Mouse (Mus musculus) urinary bladder, postnatal 10 days (tissue): ENCODE measurements around the gene Asf1a.
"Not testable (repeated sequence)": the region's sequence is repeated elsewhere in the genome, so short reads cannot be mapped to it uniquely, and the experiment has no call there.

Source experiments
- DNase-seq: peaks from one replicate; pipeline ENCODE4 v3.0.0; 2022; ENCODE audit warnings: low spot score

Gene Asf1a

DNA sequence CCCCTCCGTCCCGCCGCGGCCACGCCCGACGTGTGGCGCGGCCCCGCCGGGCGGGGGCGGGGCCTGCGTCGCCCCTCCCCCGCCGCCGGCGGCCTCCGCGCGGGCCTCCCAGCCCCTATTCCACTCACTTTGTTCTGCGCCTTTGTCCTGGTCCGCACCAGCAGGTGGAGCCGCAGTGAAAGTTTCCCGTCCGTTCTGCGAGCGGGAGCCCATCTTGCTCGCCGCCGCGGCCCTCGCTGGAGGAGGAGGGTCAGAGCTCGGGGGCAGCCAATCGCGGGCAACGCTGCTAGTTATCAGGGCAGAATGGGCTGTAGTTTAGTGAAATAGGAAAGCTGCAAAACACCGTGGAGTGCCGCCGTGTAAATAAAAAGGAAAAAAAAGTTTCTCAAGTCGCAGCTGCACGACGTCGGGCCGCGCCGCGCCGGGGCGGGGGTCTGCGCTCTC, at the start of gene Asf1a:
Gene Asf1a, plus strand, starts transcription at position 81 of the 444 bp plus-strand sequence.
- peak; percentile 89 for DNase-seq

DNA sequence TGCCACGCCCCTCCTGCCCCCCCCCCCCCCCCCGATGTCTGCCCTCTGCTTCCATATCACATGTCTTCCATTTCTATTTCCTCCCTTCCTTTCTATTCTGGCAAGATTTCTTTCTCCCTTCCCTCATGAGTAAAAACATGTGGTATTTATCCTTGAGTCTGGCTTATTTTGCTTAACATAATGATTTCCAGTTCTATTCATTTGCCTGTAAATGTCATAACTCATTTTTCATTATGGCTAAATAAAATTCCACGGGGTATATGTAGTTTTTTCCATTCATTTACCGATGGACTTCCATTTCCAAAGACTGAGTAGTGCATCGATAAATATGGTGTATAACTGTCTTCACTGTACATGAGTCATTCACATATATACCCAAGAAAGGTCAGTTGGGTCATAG, 34.6 kb upstream of the Asf1a start:
- no peak for DNase-seq

DNA sequence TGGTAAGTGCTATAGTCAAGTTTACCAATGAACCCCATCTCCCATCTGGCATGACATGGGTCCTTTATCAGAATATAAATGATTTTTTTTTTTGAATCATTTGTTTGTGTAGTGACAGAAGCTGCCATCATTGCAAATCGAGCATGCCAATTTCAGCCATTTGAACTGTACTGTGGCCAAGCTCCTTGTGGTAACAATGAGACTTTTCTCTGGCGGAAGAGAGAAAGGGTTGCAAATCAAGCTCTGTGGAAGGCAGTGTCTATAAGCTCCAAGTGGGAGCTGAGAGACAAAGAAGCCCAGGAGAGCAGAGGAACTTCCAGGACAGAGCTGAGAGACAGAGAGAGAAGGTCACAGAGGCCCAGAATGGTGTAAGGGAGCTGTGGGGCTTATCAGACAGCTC, 31.0 kb upstream of the Asf1a start:
- DNase-seq, result no peak

DNA sequence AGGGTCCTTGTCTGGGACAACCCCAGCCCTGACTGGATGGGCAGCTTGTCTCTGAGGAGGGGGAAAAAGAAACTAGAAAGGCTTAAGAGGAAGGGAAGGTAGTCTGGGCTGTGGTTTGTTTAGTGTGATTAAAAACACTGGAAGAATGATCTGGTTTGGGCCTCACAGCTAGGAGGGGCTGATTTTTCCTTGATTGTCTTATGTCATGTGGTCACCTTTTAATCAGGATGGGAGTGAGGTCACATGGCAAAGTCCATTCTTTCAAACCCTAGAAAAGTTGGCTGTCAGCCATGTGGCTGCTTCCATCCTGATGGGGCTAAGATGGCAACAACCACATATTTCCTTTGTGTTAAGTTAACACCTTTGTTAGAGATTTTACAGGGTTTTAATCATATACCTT, 28.0 kb upstream of the Asf1a start:
- DNase-seq, result no peak

DNA sequence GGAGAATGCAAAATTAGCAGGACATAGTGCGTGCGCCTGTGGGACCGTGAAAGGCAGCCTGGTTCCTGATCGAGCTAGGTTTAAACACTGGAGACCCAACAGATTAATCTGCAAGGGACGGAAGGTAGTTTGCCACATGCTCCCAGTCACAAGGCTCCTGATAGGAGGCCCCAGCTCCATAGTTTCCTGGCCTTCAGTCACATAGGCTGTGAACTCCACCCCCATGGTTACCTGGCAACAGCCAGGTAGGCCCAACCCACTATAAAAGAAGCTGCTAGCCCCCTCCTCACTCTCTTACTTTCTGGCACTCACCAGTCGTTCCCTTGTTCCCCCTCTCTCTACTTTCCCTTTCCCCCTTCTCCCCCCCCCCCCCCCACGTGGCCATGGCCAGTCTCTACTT, 16.4 kb upstream of the Asf1a start:
- DNase-seq, result no peak

DNA sequence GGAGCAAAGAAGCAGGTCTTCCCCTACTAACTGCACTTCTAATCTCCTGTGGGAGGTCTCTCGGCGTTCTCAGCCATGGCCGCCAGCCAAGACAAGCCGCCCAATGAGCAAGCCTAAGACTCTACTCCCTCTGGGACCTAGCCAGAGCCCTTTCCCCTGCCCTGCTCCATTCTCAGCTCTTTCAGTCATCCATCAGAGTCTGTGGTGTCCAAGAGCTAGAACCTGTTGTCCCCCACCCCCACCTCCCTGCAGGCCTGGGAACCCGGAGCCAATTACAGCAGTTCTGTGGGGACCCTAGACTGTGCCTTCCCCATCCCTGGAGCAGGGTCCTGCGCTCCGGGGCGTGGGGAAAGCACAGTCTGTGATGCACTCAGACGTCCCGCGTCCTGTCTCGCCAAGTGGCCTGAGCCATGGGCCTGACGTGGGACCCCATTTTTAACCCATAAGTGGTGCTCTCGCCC, 15.9 kb upstream of the Asf1a start:
- DNase-seq, result no peak

DNA sequence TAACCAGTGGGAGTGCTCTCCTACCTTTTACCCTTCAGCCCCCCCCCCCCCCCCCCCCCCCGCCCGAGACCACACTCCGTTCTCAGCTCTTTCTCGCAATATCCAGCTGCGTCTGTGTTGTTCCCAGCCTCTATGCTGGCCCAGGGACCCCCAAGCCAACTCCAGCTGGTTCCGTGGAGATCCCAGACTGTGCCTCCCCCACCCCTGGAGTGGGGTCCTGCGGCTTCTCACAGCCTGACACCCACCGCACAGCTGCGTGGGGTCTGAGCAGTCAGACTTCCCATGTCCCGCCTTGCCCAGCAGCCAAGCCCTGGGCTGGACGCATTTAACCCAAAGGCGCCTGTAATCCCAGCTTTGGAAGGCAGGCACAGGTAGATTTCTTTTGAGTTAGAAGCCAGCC, 15.5 kb upstream of the Asf1a start:
- DNase-seq, result no peak

DNA sequence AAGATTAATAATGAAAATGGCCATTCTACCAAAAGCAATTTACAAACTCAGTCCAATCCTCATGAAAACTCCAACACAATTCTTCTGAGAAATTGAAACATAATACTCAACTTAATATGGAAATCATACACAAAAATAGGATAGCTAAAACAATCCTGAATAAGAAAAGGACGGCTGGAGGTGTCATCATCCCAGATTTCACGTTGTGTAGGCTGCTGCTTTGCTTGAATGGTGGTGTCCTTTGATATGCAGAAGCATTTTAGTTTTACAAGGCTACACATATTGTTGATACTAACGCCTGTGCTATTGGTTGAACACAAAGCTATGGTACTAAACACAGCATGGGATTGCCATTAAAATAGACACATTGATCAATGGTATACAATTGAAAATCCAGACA, 10.8 kb upstream of the Asf1a start:
- no peak for DNase-seq

DNA sequence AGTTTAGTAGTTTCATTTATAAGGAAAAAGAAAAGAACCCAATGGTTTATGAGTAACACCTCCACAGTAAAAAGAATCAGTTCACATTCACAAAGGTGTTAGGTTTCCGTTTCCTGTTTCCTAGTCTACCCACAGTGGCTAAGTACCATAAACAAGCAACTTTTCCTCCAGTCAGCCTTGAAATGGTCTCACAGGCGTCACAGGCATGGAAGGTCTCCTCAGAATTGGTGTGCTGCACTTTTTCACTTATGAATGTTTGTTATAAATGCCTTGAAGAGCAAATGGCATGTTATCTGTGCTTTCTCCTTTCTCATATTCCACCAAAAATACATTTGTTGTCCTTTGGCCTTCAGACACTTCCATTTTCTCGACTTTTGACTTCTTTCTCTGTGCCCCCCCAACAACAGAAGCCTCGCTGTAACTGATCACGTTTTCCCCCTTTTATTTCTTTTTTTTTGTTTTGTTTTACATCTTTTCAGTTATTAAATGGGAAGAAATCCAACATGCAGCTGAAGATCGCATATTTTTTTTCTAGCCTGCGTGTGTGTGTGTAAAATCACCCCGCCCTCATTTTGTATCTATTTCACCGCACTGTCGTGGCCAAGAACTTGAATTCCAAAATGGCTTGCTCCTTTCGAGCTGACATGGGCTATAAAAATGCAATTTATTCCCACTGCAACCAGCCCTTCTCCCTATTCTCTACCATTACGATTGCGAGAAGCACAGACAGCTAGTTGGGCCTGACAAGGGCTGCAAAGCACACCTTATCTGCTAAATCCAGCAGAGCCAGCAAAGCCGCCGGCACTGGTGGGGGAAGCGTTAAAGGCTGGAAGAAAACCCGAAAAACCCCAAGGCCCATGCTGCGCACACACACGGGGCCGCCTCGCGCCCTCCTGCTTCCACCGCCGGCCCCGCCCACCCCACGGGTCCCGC, 547 bp upstream of the Asf1a start:
- no peak for DNase-seq

DNA sequence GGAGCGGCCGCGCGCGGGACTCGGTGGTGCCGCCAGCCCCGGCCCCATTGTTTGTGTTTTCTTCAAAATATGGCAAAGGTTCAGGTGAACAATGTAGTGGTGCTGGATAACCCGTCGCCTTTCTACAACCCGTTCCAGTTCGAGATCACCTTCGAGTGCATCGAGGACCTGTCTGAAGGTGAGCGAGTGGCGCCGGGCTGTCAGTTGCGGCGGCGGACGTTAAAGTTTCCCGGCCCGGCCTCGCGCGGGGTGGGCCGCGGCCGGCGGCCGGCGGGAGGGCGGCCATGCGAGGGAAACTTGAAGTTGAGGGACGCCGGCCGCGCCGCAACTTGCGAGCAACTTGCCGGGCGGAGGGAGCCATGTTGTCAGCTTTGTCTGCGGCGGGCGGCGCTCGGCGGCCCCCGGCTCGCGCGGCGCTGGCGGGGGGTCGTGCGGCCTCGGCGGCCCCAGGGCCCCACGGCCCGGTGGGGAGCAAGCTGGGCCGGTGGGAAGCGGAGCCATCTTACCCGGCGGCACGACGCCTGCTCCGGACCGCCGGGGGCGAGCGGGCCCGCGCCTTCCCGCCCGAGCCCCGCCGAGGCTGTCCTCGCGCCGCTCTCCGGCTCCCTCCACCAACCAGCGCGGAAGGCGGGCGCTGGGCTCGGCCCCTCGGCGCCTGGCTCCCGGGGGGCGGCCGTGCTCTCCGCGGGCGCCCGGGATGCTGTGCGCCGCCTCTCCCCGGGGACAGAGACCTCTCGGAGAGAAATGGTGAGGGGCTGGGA, 744 bp downstream of the Asf1a start:
- no peak for DNase-seq

DNA sequence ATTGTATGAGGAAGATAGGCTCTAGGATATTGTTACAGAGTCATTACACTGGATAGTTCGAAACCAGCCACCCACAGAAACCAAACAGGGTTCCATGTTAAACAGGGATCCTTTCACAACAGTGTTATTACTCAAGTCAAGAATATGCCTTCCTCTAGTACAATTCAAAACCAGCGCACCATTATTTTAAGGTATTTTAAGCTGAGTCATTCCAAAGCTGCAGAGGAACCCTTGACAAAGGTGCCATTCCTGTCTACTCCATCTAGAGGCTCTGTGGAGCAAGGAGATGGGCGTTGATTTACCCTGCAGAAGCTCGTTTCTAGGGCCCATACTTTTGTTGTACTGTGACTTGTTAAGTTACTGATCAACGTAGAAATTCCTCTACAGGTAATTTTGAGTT, 2.3 kb downstream of the Asf1a start:
- DNase-seq, result no peak

DNA sequence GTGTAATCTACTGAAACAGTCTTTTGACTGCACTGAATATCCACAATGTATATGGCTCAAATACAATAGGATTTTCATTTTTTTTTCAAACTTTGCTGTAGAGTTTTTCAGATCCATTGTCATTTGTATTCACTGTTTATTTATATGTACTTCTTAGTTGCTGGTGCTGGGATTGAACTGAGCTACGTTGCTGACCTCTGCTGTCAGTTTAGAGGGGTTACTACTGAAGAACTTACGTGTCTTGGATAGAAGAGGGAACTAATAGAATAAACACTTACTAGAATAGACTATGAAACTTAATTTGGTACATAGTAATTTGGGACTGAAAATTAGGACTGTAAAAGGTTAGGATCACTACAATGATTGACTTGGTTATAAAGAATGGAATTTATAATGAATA, 8.8 kb downstream of the Asf1a start:
- no peak for DNase-seq

DNA sequence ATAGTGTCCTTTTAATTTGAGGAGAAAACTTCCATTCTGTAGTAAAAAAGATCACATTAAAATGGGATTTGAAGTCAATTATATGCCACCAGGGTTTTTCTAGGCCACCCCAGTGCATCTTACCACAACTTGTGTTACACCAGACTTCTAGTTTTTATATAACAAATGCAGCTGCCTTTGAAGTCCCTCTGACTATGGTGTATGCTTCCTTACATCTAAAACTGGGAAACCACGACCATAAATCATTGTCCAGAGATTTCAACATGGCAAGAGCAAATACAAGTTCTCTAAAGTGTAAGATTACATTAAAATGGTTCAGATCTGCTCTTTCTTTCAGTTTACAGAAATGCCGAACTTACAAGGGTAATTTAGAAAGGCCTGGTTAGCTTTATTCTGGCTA, 11.7 kb downstream of the Asf1a start:
- no peak for DNase-seq

DNA sequence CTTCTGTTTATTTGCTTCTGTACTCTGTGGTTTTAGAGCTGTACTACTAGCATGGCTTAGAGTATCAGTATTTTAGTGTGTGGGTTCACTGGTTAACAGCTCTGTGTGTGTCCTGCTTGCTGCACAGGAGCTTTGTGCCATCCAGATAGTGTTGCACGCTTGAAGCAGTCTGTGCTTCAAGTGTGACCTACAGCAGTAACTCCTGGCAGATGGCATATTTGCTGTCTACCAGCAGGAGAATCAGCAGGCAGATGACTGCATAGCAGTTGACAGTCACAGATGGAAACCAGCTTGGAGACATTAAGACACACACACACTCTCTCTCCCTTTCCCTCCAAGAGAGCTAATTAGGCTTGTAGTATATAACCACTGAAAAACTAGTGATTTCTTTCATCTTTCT, 15.6 kb downstream of the Asf1a start:
- DNase-seq, result no peak

DNA sequence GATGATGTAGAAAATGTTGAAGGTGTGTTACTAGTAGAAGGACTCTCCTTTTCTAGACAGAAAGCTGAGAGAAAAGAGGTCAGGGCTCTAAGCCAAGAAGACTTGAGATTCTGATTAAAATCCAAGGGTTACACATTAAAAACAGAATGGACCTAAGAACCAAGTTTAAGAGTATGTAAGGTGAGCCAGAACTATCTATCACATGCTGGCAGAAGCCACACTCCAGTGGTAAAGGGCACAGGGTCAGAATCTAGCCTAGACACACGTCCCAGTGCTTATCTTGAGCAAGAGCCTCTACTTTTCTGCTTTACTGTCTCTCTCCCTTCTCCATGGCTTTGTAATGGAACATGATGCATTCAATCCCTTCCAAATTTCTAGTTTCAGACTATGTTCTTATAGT, 17.4 kb downstream of the Asf1a start:
- DNase-seq, result no peak

DNA sequence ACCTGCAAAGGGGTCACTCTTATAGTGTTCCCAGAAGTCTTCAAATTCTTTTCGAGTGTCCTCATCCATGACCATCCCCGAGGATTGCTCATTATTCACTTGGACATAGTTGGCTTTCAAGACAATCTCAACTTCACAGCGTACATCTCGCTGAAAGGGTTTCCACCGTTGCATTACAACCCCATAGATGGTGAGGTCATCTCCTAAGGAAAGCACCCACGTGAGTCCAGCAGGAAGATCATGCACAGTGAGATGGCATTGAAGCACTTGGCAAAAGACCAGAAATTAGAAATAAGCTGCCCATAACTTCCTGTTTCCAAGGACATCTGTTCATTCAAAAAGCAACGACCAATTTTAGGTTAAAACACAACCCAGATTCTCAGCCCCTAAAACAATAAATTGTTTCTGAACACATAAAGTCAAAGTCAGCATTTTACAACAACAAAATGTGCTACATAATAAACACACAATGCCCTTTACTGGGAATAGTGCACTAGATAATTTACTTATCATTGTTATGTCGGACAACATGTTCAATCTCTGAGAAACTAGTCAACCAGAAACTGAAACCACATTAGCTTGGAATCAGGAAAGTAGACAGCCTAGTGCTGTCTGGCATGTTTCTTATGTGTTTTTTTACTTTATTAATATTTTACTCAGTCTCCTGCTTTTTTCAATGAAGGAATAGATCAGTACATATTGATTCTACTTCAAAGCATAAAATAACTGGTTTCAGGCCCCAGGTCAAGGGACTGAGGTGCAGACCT, 19.5 kb downstream of the Asf1a start:
- DNase-seq, result no peak

DNA sequence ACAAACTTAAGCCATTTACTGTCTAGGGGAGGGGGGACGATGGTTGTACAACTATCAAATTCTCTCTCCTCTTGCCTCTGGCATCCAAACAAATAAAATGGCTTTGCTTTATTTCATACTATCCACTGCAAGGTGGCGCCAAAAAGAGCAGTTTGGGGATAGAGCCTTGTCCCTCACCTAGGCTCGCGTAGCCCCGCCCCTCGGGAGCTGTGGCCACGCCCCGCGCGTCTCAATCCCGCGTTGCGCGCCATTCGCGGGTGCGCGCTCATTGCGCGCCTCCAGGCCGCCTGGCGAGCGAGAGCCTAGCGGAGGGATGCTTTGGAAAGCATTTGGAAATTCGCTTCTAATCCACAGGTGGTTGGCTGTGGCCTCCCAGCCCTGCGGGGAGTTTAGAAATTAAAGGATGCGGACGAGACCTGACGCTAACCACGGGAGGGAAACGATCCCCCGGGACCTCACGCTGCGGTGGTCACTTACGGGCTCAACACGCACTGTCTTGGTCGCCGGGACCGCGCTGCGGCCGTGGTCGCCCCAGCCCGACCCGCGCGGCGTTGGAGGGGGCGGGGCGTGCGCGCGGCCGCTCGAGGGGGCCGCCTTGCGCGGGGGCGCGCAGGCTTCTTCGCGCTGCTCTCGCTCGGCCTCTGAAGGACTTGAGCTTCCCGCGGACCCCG, 32.8 kb downstream of the Asf1a start:
- DNase-seq, result peak; percentile 52

DNA sequence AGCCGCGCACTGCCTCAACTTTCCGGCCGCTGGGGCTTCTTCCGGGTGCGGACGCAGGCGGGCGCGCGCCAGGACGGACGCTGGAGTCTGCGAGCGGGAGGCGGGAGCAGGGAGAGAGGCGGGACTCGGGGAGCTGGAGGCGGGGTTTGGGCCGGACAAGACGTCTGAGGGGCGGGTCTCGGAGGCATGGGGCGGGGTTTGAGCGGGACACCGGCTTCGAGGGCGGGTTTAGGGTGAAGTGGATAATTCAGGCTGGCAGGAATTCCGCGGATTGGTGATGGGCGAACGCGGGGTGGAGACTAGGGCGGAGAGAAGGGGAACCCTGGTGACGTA, 33.3 kb downstream of the Asf1a start:
- DNase-seq, result peak; percentile 84

DNA sequence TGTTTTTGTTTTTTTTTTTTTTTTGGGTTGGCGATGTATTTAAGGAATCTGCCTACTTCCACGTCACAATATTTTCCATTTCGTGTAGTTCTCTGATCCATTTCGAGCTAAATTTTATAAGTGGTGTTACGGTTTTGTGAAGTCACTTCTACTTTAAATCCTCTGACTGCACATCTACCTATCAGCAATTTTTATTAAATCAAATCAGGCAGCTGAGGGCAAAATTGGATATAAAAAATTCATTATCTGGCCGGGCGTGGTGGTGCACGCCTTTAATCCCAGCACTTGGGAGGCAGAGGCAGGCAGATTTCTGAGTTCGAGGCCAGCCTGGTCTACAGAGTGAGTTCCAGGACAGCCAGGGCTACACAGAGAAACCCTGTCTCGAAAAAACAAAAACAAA, 33.8 kb downstream of the Asf1a start, which contains the start of gene Mcm9:
Gene Mcm9, minus strand, starts transcription at position 101 of the 400 bp plus-strand sequence.
- not testable (repeated sequence) for DNase-seq

DNA sequence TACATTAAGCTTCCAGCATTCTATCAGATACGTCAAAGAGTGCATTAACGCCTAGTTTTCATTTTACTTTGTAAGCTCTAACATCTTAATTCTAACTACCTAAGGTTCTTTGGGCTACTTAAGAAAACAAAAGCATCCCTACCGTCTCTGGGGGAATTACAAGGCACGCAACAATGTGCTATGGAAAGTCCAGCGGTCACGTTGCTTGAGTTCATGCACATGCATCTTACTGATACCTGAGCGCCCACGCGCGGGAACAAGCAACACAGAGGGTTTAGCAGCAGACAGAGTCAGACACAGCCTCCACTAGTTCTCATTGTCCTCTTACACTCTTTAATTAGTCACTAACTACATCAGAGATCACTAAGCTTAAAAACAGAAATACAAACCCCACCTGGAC, 37.6 kb downstream of the Asf1a start:
- no peak for DNase-seq

DNA sequence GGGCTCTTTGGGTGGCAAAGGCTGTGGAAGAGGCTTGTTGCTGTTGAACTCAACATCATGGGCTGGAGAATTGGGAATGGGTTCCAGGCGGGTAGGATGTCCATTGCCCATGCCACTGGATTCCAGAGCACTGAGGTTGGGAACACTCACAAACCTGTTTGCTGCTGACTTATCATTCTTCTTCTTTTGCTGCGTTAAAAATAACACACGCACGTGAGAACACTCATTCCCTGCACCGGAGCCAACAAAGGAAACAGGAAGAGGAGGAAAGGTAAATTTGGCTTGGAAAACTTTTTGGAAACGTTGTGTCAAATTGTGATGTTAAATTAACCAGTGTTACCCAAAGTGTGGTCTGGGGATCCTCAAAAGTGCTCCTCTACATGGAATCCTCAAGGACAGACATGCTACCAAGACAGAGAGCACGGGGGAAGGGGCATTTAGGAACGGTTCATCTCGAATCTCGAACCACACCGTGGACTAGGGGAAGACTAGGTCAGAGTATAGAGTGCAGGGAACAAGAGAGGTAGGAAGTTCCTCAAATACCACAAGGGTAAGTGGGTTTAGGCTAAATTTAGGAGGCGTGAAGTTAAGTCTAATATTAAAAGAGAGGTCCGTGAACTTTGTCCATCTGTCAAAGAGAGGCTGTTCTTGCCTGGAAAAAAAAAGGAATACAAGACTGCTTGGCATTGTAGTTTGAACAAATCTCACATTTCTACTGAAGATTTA, 38.9 kb downstream of the Asf1a start:
- DNase-seq, result no peak
